Mouse (Mus musculus) stomach, embryonic 16.5 days (tissue): Measurements from ENCODE around the gene Lpp. TPM values are rescaled to one million over a fixed set of nuclear protein-coding genes. Genes with fewer than 3 reads are reported as not detected.
A peak's percentile ranks its signal among the peaks of the same experiment; 100 is the strongest.

Experiments
- ATAC-seq: fragments of 200-750 bp; cut with Nextera tagmentation; 2 replicates; pipeline ENCODE4 v1.8.0; 2017; ENCODE audit warnings: moderate number of reproducible peaks, moderate TSS enrichment; ENCODE audit not compliant: insufficient read depth, low FRiP score
- H3K27ac ChIP-seq: fragments of 300-500 bp; sonication (generic); 2 replicates; pipeline ENCODE4 v1.5.1; 2014; ENCODE audit warnings: low read length
- H3K27me3 ChIP-seq: fragments of 300-500 bp; sonication (generic); 2 replicates; pipeline ENCODE4 v1.6.1; 2014; ENCODE audit warnings: low read length, control low read depth, mixed read lengths; ENCODE audit not compliant: control insufficient read depth, insufficient read depth
- H3K36me3 ChIP-seq: fragments of 300-500 bp; sonication (generic); 2 replicates; pipeline ENCODE4 v1.6.1; 2014; ENCODE audit warnings: low read length; ENCODE audit not compliant: control insufficient read depth, insufficient read depth
- H3K4me1 ChIP-seq: fragments of 300-500 bp; sonication (generic); 2 replicates; pipeline ENCODE4 v1.6.1; 2014; ENCODE audit warnings: low read length, control low read depth, mixed read lengths; ENCODE audit not compliant: control insufficient read depth, insufficient read depth
- H3K4me2 ChIP-seq: fragments of 300-500 bp; sonication (generic); 2 replicates; pipeline ENCODE4 v1.6.1; 2014; ENCODE audit warnings: low read depth, low read length, mixed read lengths
- H3K4me3 ChIP-seq: fragments of 300-500 bp; sonication (generic); replicated peaks from 2 replicates; pipeline ENCODE4 v1.5.1; 2014; ENCODE audit warnings: mild to moderate bottlenecking, low read length
- H3K9ac ChIP-seq: fragments of 300-500 bp; sonication (generic); 2 replicates; pipeline ENCODE4 v1.6.1; 2014; ENCODE audit warnings: low read length
- H3K9me3 ChIP-seq: fragments of 300-500 bp; sonication (generic); replicated peaks from 2 replicates; pipeline ENCODE4 v1.6.1; 2016; ENCODE audit warnings: low read length, control low read depth; ENCODE audit not compliant: control insufficient read depth
- WGBS: fragments of 180-500 bp; shearing (Covaris S2); extraction: QIAGEN DNeasy Blood & Tissue Kit; methylation state at CpG from one replicate; pipeline ENCODE4 v1.1.7; 2014; 5-methylcytosine and 5-hydroxymethylcytosine counted together
- polyA plus RNA-seq: library from polyadenylated mRNA; unstranded; fragments of >200 nt; fragmentation: Nextera tagmentation; extraction: Ambion mirVana; gene quantifications from 2 replicates; pipeline ENCODE4 v1.2.1, GENCODE M21; 2015

The Lpp gene
- polyA plus RNA-seq, 1 experiment from 2014 or later: 79.4 TPM

DNA sequence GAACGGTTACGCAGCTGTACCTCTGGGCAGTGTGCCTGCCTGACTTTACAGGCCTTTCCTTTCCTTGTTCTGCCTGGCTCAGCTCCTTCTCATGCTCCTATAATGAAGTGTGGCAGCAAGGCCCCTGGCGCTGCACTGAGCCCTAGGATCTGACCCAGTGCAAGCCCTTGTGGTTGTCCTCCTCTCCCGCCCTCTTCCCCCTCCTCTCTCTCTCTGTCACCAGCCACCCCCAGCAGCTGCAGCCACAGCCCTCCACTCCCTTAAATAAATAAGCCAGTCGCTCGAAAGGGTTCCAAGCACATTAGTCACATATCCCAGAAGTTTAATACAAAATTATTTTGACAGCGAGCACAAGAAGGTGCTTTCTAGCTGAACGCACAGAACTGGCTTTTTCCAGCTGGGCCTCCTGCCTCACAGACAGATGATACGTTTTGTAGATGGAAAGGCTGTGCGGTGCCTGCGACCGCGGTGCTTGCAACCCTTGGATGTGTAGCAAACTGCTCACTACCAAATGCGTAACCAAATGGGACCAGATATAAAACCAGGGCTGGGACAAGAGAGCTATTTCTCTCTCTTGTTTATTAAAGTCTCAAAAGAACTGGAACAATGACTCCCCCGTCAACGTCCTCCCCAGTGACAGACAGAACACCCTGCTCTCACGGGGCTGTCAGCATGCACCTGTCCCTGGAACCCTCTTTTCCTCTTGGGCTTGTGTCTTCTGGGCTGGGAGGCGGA, 97.6 kb downstream of the Lpp start:
- Histone ChIP-seq H3K27me3 (no peaks in the 10 kb centered on the region), H3K9me3 (no peaks in the 10 kb centered on the region), H3K36me3 (no peaks in the 10 kb centered on the region), H3K4me2 (peak overlapping the region; percentile 16; the same call in 1 of the 2 replicates), H3K27ac (peak overlapping the region; percentile 86), H3K9ac (peak overlapping the region; percentile 28), H3K4me3 (no peak overlapping the region), H3K4me1 (peaks cover 61% of the 10 kb centered on the region)
- 25% methylated on average over 18 of the region's 18 CpGs for WGBS
- ATAC-seq: peak; percentile 77

DNA sequence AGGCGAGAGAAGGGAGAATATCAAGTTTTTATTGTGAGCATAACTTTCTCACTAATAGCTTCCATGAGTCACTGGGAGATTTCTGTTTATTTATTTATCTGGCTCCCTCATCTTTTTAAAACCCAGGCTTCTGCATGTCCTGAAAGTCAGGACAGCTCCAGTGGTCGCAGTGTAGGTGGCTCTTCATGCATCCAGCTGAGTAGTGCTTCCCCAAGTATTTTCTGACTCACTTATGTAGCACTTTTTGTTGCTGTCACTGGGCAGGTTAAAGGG, 98.1 kb downstream of the Lpp start:
- Histone ChIP-seq H3K27me3 (no peaks in the 10 kb centered on the region), H3K36me3 (no peaks in the 10 kb centered on the region), H3K4me2 (peak overlapping the region; percentile 16; the same call in 1 of the 2 replicates), H3K4me3 (no peak overlapping the region), H3K9ac (peak overlapping the region; percentile 28), H3K4me1 (peaks cover 61% of the 10 kb centered on the region), H3K9me3 (no peaks in the 10 kb centered on the region), H3K27ac (peak overlapping the region; percentile 86)
- no peak for ATAC-seq
- 58% methylated on average over 2 of the region's 2 CpGs for WGBS

GRCm38 (mm10) chr16:24492194-24492940, 99.1 kb downstream of the Lpp start:
- Histone ChIP-seq H3K4me2 (no peak overlapping the region), H3K9me3 (no peaks in the 10 kb centered on the region), H3K36me3 (no peaks in the 10 kb centered on the region), H3K27ac (0 out of 2 replicates have a peak overlapping the region, but pooled peaks have one; percentile 12), H3K27me3 (no peaks in the 10 kb centered on the region), H3K4me1 (peaks cover 61% of the 10 kb centered on the region), H3K9ac (no peak overlapping the region), H3K4me3 (no peak overlapping the region)
- 56% methylated on average over 4 of the region's 4 CpGs for WGBS
- ATAC-seq: no peak

DNA sequence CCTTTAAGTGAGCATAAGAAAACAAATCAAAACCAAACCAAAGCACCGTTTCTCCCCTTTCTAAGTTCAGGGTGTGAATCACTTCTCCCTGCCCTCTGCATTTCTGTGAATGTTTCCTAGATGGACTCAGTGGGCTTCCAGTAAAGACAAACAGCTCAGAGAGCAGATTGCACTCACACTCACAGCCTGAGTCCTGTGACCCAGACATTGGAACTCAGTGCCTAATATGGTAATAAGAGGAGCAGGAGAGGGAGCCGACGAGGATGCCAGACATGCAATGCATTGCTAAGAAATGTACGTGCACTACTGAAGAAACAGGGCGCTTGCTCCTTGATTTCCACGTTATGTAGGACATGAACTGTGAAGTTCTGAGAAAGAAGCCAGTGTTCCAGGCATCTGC, 101.2 kb downstream of the Lpp start:
- Histone ChIP-seq H3K27ac (peak overlapping the region; percentile 77), H3K36me3 (no peaks in the 10 kb centered on the region), H3K4me1 (peaks cover 43% of the 10 kb centered on the region), H3K4me3 (no peak overlapping the region), H3K9me3 (no peaks in the 10 kb centered on the region), H3K9ac (no peak overlapping the region), H3K27me3 (no peaks in the 10 kb centered on the region), H3K4me2 (no peak overlapping the region)
- 44% methylated on average over 6 of the region's 6 CpGs for WGBS
- ATAC-seq: peak; percentile 37

GRCm38 (mm10) chr16:24495461-24495860, 102.2 kb downstream of the Lpp start:
- H3K4me1 ChIP-seq: peaks cover 35% of the 10 kb centered on the region
- no peak overlapping the region for H3K9ac ChIP-seq
- H3K27me3 ChIP-seq: no peaks in the 10 kb centered on the region
- no peaks in the 10 kb centered on the region for H3K36me3 ChIP-seq
- no peak overlapping the region for H3K4me2 ChIP-seq
- 77% methylated on average over 4 of the region's 4 CpGs for WGBS
- no peak overlapping the region for H3K4me3 ChIP-seq
- ATAC-seq: no peak
- peak overlapping the region; percentile 77 for H3K27ac ChIP-seq
- no peaks in the 10 kb centered on the region for H3K9me3 ChIP-seq

GRCm38 (mm10) chr16:24496635-24497034, 103.3 kb downstream of the Lpp start:
- no peak for ATAC-seq
- Histone ChIP-seq H3K4me2 (no peak overlapping the region), H3K27me3 (no peaks in the 10 kb centered on the region), H3K9me3 (no peaks in the 10 kb centered on the region), H3K9ac (no peak overlapping the region), H3K27ac (no peak overlapping the region), H3K4me1 (peaks cover 23% of the 10 kb centered on the region), H3K4me3 (no peak overlapping the region), H3K36me3 (no peaks in the 10 kb centered on the region)
- WGBS: 65% methylated on average over 7 of the region's 7 CpGs

GRCm38 (mm10) chr16:24497413-24497812, 104.1 kb downstream of the Lpp start:
- 96% methylated on average over 2 of the region's 2 CpGs for WGBS
- no peaks in the 10 kb centered on the region for H3K36me3 ChIP-seq
- H3K9ac ChIP-seq: no peak overlapping the region
- H3K4me1 ChIP-seq: peaks cover 17% of the 10 kb centered on the region
- no peak for ATAC-seq
- no peak overlapping the region for H3K4me2 ChIP-seq
- no peaks in the 10 kb centered on the region for H3K9me3 ChIP-seq
- H3K27ac ChIP-seq: no peak overlapping the region
- no peak overlapping the region for H3K4me3 ChIP-seq
- H3K27me3 ChIP-seq: no peaks in the 10 kb centered on the region

DNA sequence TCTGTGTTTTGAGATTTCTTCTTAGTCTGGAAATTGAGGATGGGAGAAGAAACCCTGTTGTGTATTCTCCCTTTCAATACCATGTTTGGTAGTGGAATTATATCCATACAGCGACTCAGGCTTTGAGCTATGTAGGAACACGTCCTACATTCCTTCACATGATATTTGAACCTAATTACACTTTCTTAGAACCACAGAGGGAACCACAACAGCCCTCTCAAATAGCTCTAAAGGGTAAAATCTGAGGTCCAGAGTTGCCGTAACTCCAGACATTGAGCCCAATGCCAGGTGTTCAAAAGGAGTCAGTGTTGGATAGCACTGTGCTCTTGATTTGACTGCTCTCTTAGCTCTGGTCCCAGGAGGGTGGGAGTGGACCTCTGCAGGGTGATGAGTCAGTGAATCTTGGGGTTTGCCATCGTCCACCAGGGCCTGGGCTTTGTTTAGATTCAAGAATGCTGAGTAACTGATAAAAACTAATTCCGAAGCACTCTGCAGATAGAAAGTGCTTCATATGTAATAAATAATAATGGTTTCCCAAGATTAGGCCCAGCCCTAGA, 104.9 kb downstream of the Lpp start:
- Histone ChIP-seq H3K4me1 (peaks cover 11% of the 10 kb centered on the region; the same call in 1 of the 2 replicates), H3K27ac (0 out of 2 replicates have a peak overlapping the region, but pooled peaks have one; percentile 12), H3K27me3 (no peaks in the 10 kb centered on the region), H3K4me2 (no peak overlapping the region), H3K36me3 (no peaks in the 10 kb centered on the region), H3K9ac (no peak overlapping the region), H3K9me3 (no peaks in the 10 kb centered on the region), H3K4me3 (no peak overlapping the region)
- no peak for ATAC-seq
- 67% methylated on average over 5 of the region's 5 CpGs for WGBS

- ATAC-seq: no peak
- Histone ChIP-seq H3K4me1 (no peaks in the 10 kb centered on the region), H3K4me3 (no peak overlapping the region)
Observed at GRCm38 (mm10) chr16:24501197-24501596, 107.9 kb downstream of the Lpp start.

More at GRCm38 (mm10) chr16:24501197-24501596, 107.9 kb downstream of the Lpp start:
- Histone ChIP-seq H3K4me2 (no peak overlapping the region), H3K36me3 (no peaks in the 10 kb centered on the region), H3K9ac (no peak overlapping the region), H3K9me3 (no peaks in the 10 kb centered on the region), H3K27ac (no peak overlapping the region), H3K27me3 (no peaks in the 10 kb centered on the region)
- WGBS: 73% methylated on average over 6 of the region's 6 CpGs
